Mouse (Mus musculus): ENCODE results near the gene Kazn.
A peak's percentile ranks its signal among the peaks of the same experiment; 100 is the strongest.

The Kazn gene

DNA sequence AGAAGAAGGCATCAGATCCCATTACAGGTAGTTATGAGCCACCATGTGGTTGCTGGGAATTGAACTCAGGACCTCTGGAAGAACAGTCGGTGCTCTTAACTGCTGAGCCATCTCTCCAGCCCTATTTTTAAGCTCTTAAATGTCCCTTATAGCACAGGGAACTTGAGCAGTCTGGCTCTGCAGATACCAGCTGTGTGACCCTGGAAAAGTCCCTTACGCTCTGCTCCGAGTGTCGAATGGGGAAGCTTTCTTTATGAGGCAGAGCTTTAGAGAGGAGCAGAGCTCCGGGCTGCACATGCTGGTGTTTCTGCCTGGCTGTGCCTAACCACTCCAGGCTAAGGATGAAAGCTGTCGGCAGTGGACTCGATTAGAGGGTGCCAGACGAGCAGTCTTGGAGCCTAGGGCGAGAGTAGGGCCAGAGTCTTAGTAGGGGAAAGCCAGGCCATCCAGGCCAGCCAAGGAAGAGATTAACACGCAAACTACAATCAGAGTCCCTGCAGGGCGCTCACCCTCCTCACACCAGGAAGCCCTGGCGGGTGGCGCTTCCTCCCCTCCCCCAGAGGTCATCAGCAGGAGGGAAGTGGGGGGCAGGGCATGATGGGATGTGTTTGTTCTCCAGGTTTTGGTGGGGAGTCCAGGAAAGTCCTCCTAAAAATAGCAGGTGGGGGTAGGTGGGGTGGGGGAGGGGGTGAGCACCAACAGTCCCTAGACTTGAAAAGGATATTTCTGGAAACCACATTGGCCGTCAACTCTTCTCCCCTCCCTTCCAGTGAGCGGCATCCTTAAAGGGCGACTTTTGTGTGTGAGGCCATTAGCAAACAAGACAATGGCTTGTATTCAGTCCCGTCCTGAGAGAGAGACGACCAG, 73.1 kb downstream of the Kazn start:
- DNase-seq (ENCODE audit: low read depth in 2 of 2, low spot score in 2 of 2), result no peak

DNA sequence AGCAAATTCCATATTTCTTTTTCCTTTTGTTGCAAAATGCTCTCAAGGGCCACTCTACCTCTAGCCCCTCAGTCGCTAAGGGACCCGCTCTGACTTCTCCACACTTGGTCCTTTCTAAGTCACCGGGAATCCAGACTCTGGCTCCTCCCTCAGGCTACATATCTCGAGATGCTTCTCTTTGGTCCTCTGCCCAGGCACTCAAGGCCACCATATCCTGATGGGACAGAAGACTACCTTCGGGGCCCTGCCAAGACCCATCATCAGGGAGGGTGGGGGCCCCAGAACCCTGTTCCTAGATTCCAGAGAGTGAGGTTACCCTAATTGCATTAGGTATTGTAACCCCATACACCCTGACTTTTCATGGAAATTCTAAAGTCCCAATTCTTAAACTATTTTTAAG, 73.8 kb downstream of the Kazn start:
- DNase-seq (ENCODE audit: low read depth in 2 of 2, low spot score in 2 of 2), result no peak

DNA sequence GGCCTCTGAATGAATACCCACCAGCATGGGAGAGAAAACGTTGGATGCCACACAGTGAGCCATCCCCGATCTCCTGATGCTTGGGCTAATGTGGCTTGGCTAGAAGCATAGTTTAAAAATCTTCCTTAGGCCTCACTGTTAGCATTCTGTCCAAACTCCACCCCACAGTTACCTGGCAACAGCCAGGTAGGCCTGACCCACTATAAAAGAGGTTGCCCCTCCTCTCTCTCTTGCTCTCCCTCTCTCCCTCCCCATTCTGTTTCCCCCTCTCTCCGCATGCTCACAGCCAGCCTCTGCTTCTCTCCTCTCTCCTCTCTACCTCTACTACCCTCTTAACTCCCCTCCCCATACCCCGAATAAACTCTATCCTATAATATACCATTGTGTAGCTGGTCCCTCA, 74.8 kb downstream of the Kazn start:
- DNase-seq (ENCODE audit: low read depth in 2 of 2, low spot score in 2 of 2), result no peak

DNA sequence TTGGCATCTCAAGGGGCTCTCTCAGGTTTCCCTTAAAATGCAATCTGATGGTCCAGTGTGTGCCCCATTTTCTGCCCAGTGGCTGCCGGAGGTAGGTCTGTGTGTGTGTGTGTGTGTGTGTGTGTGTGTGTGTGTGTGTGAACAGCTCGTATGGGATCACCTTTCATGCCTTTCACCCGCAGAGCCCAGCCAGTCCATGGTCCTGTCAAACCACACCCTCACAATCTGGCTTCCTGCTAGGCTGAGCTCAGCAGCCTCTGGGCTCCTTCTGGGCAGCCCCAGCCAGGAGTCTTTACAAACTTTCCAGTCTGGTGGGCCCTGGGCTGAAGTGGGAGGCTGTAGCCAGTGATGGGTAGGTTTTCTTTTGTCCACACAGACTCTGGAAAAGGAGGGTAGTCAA, 75.3 kb downstream of the Kazn start:
- no peak for DNase-seq (ENCODE audit: low read depth in 2 of 2, low spot score in 2 of 2)

DNA sequence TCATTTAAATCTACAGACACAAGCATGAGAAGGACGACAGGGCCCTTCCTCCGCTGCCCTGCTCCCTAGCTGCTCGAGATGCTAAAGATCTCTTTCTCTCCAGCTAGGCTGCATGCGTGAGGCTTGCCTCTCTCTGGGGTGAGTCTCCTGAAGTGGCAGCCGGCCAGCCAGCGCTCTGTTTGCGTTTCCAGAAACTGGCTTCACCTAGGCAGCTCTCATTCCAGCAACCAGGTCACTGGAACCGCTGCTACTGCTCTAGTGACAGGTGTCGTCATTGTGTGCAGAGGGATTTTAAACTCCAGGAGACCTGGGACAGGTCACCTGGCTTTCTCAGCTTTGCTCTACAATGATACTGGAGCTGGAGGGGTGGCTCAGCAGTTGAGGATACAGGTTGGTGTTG, 76.5 kb downstream of the Kazn start:
- DNase-seq (ENCODE audit: low read depth in 2 of 2, low spot score in 2 of 2), result no peak

DNA sequence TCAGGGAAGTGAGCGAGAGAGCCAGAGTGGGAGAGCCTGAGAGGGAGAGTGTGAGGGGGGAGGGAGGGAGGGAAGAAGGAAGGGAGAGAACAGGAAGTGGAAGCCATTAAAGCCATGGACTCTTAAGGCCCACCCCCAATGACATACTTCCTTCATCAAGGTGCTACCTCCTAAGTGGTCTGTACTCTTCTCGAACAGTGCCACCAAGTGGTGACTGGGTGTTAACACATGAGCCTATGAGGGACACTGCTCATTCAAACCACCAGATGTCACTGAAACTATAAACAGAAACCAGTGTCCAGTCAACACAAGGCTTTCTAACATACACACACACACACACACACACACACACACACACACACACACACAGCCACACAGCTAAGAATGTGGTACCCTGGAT, 77.1 kb downstream of the Kazn start:
- no peak for DNase-seq (ENCODE audit: low read depth in 2 of 2, low spot score in 2 of 2)

DNA sequence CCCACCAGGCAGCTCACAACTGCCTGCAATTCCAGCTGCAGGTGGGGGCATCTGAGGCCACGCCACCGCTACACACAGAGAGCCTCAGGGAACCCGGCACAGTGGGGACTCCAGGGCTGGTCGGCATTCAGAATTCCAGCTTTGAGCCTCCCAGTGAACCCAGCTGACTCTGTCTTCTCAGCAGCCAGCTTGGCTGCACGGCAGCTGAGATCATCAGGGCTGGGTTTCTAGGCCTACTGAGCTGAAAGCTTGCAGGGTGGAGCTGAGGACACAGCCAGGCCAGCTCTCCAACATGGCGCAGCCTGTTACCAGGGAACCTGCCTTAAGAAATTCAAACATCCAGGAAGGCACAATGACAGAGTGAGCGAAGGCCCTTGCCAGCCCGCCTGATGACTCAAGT, 79.2 kb downstream of the Kazn start:
- no peak for DNase-seq (ENCODE audit: low read depth in 2 of 2, low spot score in 2 of 2)

DNA sequence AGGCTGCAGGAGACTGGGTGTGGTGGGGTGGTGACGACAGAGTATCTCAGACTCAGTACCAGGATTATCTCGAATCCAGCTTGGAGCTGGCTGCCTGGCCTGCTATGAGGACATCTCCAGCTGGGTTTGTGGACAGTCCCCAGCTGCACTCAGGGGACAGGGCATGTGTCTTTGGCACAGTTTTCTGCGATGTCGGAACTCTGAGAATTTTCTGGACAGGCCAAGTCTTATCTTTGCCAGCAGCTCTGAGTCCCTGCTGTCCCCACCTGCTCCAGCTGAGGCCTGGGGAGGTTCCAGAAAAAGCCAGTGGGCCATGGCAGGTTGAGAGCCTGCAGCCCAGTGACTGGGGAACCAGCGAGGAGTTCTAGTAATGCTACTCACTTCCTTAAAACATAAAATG, 82.7 kb downstream of the Kazn start:
- DNase-seq (ENCODE audit: low read depth in 2 of 2, low spot score in 2 of 2), result no peak

DNA sequence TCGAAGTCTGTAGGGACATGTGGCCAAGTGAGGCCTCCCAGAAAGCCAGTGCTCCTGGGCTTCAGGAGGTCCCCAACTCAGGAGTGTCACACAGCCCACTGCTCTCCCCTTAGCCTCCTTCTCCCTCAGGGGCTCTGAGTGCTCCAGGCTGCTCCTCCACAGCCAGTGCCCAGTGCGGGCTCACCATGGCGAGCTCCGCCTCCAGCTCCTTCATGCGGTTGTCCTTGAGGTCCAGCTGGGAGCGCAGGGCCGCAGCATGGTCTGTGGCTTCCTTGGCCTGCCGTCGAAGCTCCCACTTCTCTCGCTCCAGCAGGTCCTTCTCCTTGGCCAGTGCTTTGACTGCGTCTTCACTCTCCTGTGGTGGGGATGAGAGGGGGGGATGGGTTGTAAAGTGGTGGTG, 85.0 kb downstream of the Kazn start:
- DNase-seq (ENCODE audit: low read depth in 2 of 2, low spot score in 2 of 2), result no peak

DNA sequence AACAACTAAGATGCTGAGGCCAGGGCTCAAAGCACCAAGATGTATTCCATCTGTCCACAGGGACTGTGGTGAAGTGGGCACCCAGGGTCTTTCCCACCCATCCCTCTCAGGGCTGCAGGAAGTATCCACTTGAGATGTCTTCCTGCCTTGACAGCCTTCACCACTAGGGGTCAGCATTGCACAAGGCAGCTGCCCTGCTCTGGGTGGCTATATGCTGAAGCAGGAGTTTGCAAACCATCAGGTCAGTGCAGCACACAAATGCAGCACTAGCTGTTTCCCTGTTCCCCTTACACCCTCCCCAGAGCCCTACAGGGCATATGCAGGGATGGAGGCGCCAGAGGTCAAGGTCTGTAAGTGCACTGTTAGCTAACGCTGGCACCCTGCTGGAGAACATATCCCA, 85.7 kb downstream of the Kazn start:
- DNase-seq (ENCODE audit: low read depth in 2 of 2, low spot score in 2 of 2), result peak; percentile 36 to 47

DNA sequence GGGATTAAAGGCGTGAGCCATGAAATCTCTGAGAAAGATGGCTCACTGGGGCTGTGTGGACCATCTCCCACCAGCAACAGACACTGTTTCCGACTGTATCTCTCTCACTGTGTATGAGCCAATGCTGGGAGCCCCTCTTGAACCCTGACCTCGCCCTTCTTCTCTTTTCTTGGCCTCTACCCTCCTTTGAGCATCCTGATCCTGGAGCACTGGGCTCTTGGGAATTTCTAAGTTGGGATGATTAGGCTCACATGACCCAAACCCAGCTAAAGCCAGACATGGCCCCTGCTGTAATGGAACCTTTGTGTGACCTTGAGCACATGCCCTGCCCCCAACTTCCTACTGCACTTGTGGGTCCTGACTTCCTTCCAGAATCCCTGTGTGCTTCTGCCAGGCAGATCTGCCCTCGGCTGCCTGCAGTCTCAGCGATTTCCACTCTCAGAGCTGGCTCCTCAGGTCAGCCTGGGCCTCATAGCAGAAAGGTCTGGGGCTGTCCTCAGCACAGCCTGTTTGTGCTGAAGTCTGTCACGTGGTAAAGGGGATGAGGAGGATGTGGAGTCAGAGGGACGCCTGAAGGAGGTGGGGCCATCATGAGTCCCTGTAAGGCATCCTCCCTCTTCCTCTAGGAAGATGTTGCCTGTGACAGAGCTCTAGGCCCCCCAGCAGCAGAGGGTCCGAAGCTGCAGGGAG, 86.3 kb downstream of the Kazn start:
- no peak for DNase-seq (ENCODE audit: low read depth in 2 of 2, low spot score in 2 of 2)

DNA sequence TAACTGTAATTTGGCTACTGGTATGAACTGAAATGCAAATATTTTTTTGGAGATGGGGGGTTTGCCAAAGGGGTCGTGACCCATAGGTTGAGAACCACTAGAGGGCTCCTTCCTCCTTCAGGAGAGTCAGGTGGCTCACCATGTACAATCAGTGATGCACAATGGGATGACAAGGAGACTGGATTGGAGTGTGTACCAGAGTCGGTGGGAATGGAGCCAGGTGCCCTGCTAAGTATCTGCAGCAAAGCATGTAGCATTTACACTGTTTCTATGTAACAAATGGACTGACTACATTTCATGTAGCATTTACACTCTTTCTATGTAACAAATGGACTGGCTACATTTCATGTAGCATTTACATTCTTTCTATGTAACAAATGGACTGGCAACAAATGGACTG, 89.1 kb downstream of the Kazn start:
- no peak for DNase-seq (ENCODE audit: low read depth in 2 of 2, low spot score in 2 of 2)

DNA sequence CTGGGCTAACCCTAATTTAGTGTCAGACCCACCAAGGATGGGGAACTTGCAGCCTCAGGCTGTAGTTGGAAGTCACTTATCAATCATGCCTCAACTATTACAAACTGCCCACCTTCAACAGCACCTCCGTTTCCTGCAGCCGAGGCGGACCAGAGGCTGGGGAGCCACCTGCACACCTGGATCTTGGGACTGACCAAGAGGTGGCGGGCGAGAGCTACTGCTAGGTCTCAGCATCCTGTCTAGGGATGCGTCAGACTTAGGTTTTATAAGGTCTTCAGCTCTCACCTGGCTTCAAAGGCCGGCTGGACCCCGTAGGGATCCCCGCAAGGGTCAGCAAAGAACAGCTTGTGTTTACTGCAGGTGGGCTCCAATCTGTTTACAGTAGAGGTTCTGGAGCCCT, 90.0 kb downstream of the Kazn start:
- no peak for DNase-seq (ENCODE audit: low read depth in 2 of 2, low spot score in 2 of 2)

DNA sequence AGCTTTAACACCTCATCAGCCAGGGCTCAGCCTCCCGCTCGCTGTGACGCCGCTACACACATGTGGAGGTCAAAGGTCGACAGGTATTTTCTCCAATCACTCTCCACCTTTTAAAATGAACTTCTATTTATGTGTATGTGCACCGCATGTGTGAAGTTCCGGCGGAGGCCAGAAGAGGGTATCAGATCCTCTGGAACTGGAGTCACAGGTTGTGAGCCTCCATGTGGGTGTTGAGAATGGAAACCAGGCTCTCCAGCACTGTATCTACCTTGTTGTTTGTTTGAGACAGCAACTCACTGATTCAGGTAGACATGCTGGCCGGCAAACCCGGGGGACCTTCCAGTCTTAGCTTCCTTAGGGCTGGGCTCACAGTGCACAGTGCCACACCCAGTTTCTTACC, 91.5 kb downstream of the Kazn start:
- DNase-seq (ENCODE audit: low read depth in 2 of 2, low spot score in 2 of 2), result no peak

DNA sequence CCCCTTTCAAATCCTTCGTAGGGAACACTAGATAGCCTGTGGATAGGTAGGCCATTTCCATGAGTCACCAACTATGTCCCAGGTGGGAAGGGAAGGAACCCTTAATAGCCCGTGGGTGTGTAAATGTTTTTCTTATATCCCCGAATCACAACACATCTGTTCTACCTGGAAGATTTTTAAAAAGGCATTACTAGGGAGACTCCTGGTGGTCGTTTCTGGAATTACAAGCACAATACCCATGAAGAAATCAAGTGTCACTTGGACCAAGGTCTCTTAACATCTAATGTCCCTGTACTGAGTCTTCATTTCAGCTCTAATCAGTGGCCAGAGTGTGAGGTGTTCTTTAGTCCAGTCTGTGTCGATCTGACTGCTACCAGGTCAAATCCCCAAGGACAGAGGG, 95.1 kb downstream of the Kazn start:
- DNase-seq (ENCODE audit: low read depth in 2 of 2, low spot score in 2 of 2), result peak in 1 of 2 experiments; percentile 4

DNA sequence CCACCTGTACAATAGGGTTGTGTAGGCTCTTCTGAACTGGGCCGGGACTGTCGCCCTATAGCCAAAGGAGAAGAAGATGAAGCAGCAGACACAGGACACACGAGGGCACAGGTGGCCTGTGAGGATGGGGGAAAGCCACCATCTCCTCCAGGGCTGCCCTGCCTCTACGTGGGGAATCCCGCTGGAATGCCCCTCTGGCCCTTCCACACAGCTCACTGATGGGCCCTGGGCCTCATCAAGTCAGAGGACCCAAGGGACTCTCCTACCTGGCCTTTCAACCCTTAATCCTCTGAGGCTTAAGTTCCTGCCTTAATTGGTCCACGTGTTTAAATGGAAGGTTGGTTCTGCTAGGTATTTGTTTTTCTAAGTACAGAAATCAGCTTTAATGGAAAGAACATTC, 95.9 kb downstream of the Kazn start:
- DNase-seq (ENCODE audit: low read depth in 2 of 2, low spot score in 2 of 2), result no peak

DNA sequence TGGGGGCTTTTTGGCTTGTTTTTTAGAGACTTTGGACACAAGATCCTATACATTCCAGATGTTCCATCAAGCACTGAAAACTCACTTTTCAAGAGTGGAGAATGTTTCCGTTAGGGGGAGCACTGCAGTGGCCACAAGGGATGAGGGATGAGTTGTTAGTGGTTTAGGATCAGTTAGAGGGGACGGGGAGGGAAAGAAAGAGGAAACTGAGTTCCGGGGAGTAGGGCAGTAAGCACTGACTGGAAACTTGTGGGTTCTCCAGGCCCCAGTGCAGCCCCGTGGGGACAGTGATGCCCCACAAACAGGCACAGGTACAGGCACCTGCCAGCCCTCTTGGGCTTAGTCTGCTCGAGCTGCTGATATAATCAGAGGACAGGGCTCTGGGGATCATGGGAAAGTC, 99.5 kb downstream of the Kazn start:
- DNase-seq (ENCODE audit: low read depth in 2 of 2, low spot score in 2 of 2), result no peak

DNA sequence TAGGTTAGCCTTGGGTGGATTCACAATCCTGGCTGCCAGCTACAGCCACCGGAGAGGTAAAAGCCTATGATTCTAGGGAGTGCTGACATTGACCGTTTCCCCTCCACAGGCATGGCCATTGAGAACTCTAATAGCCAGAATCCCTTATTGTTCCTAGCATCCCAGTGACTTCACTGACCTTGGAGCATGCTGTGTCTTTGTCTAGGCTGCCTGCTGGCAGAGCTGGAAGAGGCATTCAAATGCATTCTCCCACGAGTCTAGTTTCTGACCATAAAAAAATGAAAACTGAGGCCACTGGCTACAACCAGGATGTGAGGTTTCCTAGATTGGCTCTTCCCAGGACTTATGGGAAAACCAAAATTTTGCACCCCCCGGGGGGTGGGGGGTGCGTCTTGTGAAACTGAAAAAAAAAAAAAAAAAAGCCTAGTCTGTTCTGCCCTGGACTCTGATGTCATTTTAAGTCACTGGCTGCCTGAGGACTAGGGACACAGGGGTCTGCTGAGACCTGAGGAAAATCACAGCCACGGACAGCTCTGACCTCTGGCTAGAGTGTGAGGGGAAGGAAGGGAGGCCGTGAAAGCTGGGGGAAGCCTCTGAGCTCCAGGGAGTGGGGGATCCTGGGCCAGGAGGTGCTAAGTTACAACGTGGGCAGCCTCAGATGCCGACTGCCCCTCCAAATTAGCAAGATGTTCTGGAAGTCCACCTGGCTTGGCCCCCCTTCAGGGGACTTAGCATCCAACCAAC, 100.7 kb downstream of the Kazn start:
- no peak for DNase-seq (ENCODE audit: low read depth in 2 of 2, low spot score in 2 of 2)

DNA sequence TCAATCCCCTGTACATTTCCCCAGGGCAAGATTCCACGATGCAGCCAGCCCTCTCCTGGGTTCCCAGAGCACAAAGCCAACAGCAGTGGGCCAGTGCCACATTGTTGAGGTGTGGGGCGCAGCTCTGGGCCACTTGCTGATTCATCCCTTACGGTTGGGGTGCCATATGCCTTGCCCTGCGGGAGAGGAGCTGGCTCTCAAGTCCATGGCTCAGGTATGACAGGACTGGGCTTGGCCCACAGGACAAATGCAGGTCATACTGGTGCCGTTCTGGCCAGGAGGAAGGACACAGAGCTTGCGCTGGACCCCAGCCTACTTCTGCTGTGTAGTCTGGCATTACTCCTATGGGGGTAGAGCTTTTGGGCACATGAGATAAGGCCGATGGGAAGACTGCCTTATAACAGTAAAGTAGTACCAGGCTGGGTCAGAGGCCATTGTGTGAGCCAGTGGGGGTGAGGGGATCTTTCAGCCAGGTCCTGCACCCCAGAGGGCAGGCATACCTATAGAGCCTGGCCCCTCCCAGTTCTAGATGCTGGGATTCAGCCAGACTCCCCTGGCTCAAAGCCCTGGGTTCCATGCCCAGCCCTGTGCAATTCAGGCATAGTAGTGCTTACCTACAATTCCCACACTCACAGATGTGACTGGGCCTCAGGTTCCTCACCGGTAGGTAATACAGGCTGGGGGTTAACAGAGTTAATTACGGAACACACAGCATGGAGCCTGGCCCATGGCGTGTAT, 102.3 kb downstream of the Kazn start:
- DNase-seq (ENCODE audit: low read depth in 2 of 2, low spot score in 2 of 2), result no peak

DNA sequence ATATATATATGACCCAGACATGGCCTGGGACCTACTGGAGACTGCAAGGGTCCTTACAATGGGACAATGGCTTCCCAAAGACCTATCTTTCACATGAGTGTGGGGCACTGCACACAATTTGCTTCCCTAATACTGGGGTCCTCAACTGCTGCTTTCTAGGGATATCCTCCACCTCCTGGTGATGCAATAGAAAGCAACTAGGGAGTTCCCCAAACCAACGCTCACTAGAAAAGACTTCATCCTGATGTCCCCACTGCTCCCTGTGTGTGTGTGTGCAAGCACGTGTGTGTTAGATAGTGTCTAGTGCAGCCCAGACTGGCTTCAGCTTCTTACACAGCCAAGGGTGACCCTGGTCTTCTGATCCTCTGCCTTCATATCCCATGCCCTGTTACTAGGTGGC, 103.7 kb downstream of the Kazn start:
- DNase-seq (ENCODE audit: low read depth in 2 of 2, low spot score in 2 of 2), result no peak

DNA sequence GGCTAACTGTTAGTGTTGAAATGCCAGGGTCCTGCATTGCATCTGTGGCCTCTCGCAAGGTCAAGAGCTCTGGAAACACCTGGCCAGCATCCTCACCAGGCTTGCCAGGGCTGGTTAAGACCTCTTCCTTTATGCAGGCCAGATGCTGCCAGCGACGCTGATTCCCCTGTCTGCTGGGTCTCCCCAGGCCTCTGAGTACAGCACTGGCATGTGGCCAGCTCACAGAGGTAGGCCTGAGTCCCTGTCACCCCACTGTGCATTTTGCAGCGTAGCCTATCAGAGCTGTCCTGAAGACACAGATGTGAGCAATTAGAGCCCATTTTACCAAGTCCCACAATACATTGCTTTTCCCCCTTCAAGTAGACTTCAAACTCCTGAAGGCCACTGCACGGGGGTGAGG, 109.0 kb downstream of the Kazn start:
- DNase-seq (ENCODE audit: low read depth in 2 of 2, low spot score in 2 of 2), result no peak
